Mouse (Mus musculus) liver, embryonic 14.5 days (tissue): Measurements from ENCODE around the gene Mon1b. TPM values are rescaled to one million over a fixed set of nuclear protein-coding genes. Genes with fewer than 3 reads are reported as not detected.

Source experiments
- ATAC-seq: fragments of 200-750 bp; cut with Nextera tagmentation; 2 replicates; pipeline ENCODE4 v1.8.0; 2017; ENCODE audit warnings: moderate number of reproducible peaks, mild to moderate bottlenecking, moderate library complexity; ENCODE audit not compliant: insufficient read depth
- DNase-seq, 3 experiments: peaks; one replicate each; pipeline ENCODE4 v3.0.0-alpha.2; 2012 to 2013; ENCODE audit warnings: low read depth in 3 of 3, low spot score in 3 of 3
- H3K27ac ChIP-seq: fragments of 300-500 bp; sonication (generic); 2 replicates; pipeline ENCODE4 v1.5.1; 2014; ENCODE audit warnings: moderate library complexity, mild to moderate bottlenecking, control low read depth, inconsistent platforms
- H3K27me3 ChIP-seq: fragments of 300-500 bp; sonication (generic); 2 replicates; pipeline ENCODE4 v1.6.1; 2014; ENCODE audit warnings: mild to moderate bottlenecking, low read length, moderate library complexity; ENCODE audit not compliant: control insufficient read depth, insufficient read depth
- H3K36me3 ChIP-seq: fragments of 300-500 bp; sonication (generic); replicated peaks from 2 replicates; pipeline ENCODE4 v1.6.1; 2014; ENCODE audit warnings: low read depth; ENCODE audit not compliant: control insufficient read depth, insufficient read depth
- H3K4me1 ChIP-seq, 2 experiments: fragments of 200-500 bp in 1 of 2; fragments of 300-500 bp in 1 of 2; sonication (generic) in 1 of 2; replicated peaks; 2 replicates each; pipeline ENCODE4 v1.6.1; 2012 to 2014; ENCODE audit warnings: antibody characterized with exemption in 1 of 2, inconsistent platforms in 1 of 2, low read length in 1 of 2; ENCODE audit not compliant: control insufficient read depth in 2 of 2, insufficient read depth in 2 of 2
- H3K4me2 ChIP-seq: fragments of 300-500 bp; sonication (generic); 2 replicates; pipeline ENCODE4 v1.6.1; 2014; ENCODE audit warnings: low read depth, mild to moderate bottlenecking, control low read depth, moderate library complexity
- H3K4me3 ChIP-seq, 2 experiments: fragments of 200-500 bp in 1 of 2; fragments of 300-500 bp in 1 of 2; sonication (generic) in 1 of 2; 2 replicates each; pipeline ENCODE4 v1.5.1; 2012 to 2014; ENCODE audit warnings: low read depth in 2 of 2, low read length in 2 of 2, mild to moderate bottlenecking in 2 of 2, control low read depth in 1 of 2, inconsistent platforms in 1 of 2, moderate library complexity in 1 of 2; ENCODE audit not compliant: insufficient read depth in 1 of 2
- H3K9ac ChIP-seq: fragments of 300-500 bp; sonication (generic); replicated peaks from 2 replicates; pipeline ENCODE4 v1.6.1; 2014; ENCODE audit warnings: mild to moderate bottlenecking, control low read depth, moderate library complexity
- H3K9me3 ChIP-seq: fragments of 300-500 bp; sonication (generic); 2 replicates; pipeline ENCODE4 v1.6.1; 2016; ENCODE audit warnings: low read length, mixed read lengths; ENCODE audit not compliant: control insufficient read depth
- CTCF ChIP-seq: IDR thresholded peaks from 2 replicates; pipeline ENCODE4 v1.5.1; 2016; ENCODE audit warnings: antibody characterized with exemption, low read depth, control low read depth
- EP300 ChIP-seq: IDR thresholded peaks from 2 replicates; pipeline ENCODE4 v1.6.1; 2016; ENCODE audit warnings: antibody characterized with exemption, low read depth
- WGBS: fragments of 180-500 bp; shearing (Covaris S2); extraction: QIAGEN DNeasy Blood & Tissue Kit; methylation state at CpG from one replicate; pipeline ENCODE4 v1.1.7; 2014; ENCODE audit not compliant: insufficient replicate concordance; 5-methylcytosine and 5-hydroxymethylcytosine counted together
- polyA plus RNA-seq, 2 experiments: library from polyadenylated mRNA; depleted of rRNA in 1 of 2; stranded (reverse) in 1 of 2; unstranded in 1 of 2; fragments of >200 nt; fragmentation: Nextera tagmentation in 1 of 2; extraction: Ambion mirVana in 1 of 2; gene quantifications; 2 replicates each; pipeline versions ENCODE4 v1.2.1 to v1.2.3; 2012 to 2014

The Mon1b gene
- polyA plus RNA-seq, 2 experiments, result 1.5 to 2.1 TPM

GRCm38 (mm10) chr8:113645220-113645619 lies 9.8 kb downstream of the Mon1b start:
- no peak for TF ChIP-seq EP300
- no peak for TF ChIP-seq CTCF
- H3K9ac ChIP-seq, result no peak overlapping the region
- DNase-seq (no peak), ATAC-seq (no peak)
- no peaks in the 10 kb centered on the region for H3K27me3 ChIP-seq
- no peaks in the 10 kb centered on the region for H3K36me3 ChIP-seq
- no peaks in the 10 kb centered on the region for H3K4me1 ChIP-seq
- H3K4me3 ChIP-seq, result no peak overlapping the region
- no peak overlapping the region for H3K4me2 ChIP-seq
- WGBS, result 39% methylated on average over 5 of the region's 5 CpGs
- H3K9me3 ChIP-seq, result no peaks in the 10 kb centered on the region
- no peak overlapping the region for H3K27ac ChIP-seq

GRCm38 (mm10) chr8:113652450-113652849 lies 17.1 kb downstream of the Mon1b start:
- ATAC-seq, result no peak
- no peak overlapping the region for H3K4me2 ChIP-seq
- H3K4me3 ChIP-seq, result no peak overlapping the region
- H3K27me3 ChIP-seq, result no peaks in the 10 kb centered on the region
- no peak for DNase-seq
- H3K36me3 ChIP-seq, result no peaks in the 10 kb centered on the region
- 73% methylated on average over 12 of the region's 12 CpGs for WGBS
- TF ChIP-seq CTCF (no peak), EP300 (no peak)
- H3K9ac ChIP-seq, result no peak overlapping the region
- H3K4me1 ChIP-seq, result no peaks in the 10 kb centered on the region
- no peaks in the 10 kb centered on the region for H3K9me3 ChIP-seq
- H3K27ac ChIP-seq, result no peak overlapping the region

GRCm38 (mm10) chr8:113653151-113653550 lies 17.8 kb downstream of the Mon1b start:
- H3K36me3 ChIP-seq, result no peaks in the 10 kb centered on the region
- no peak for ATAC-seq
- H3K9me3 ChIP-seq, result no peaks in the 10 kb centered on the region
- no peak for TF ChIP-seq CTCF
- TF ChIP-seq EP300, result no peak
- no peak overlapping the region for H3K27ac ChIP-seq
- no peak overlapping the region for H3K4me2 ChIP-seq
- WGBS, result 32% methylated on average over 4 of the region's 4 CpGs
- H3K27me3 ChIP-seq, result no peaks in the 10 kb centered on the region
- no peak overlapping the region for H3K4me3 ChIP-seq
- no peak overlapping the region for H3K9ac ChIP-seq
- H3K4me1 ChIP-seq, result no peaks in the 10 kb centered on the region
- no peak for DNase-seq

- Histone ChIP-seq H3K4me3 (no peak overlapping the region), H3K27ac (no peak overlapping the region), H3K9ac (no peak overlapping the region), H3K27me3 (no peaks in the 10 kb centered on the region), H3K36me3 (no peaks in the 10 kb centered on the region), H3K4me1 (no peaks in the 10 kb centered on the region), H3K9me3 (no peaks in the 10 kb centered on the region), H3K4me2 (no peak overlapping the region)
- peak in 1 of 3 experiments; percentile 6 for DNase-seq
- ATAC-seq, result peak; percentile 35; the same call in 1 of the 2 replicates
- TF ChIP-seq CTCF (no peak), EP300 (no peak)
- 60% methylated on average over 5 of the region's 5 CpGs for WGBS
Observed at GRCm38 (mm10) chr8:113656154-113656553, 20.8 kb downstream of the Mon1b start.

- no peak for ATAC-seq
- no peaks in the 10 kb centered on the region for H3K9me3 ChIP-seq
- TF ChIP-seq CTCF (no peak), EP300 (no peak)
- no peak overlapping the region for H3K4me3 ChIP-seq
- 63% methylated on average over 11 of the region's 11 CpGs for WGBS
- H3K9ac ChIP-seq, result no peak overlapping the region
- no peak overlapping the region for H3K4me2 ChIP-seq
- H3K4me1 ChIP-seq, result no peaks in the 10 kb centered on the region
- H3K27ac ChIP-seq, result no peak overlapping the region
- no peaks in the 10 kb centered on the region for H3K36me3 ChIP-seq
- no peaks in the 10 kb centered on the region for H3K27me3 ChIP-seq
- no peak for DNase-seq
Observed at GRCm38 (mm10) chr8:113656681-113657298, 21.4 kb downstream of the Mon1b start.
